Mouse (Mus musculus) liver, postnatal 0 days (tissue): Measurements from ENCODE around the gene Fastkd5. TPM values are rescaled to one million over a fixed set of nuclear protein-coding genes. Genes with fewer than 3 reads are reported as not detected.
A peak's percentile ranks its signal among the peaks of the same experiment; 100 is the strongest.
"Not testable (repeated sequence)": the region's sequence is repeated elsewhere in the genome, so short reads cannot be mapped to it uniquely, and the experiment has no call there.

Experiments
- ATAC-seq: fragments of 200-750 bp; cut with Nextera tagmentation; 2 replicates; pipeline ENCODE4 v1.8.0; 2017; ENCODE audit warnings: mild to moderate bottlenecking, moderate library complexity
- DNase-seq: peaks from one replicate; pipeline ENCODE4 v3.0.0-alpha.2; 2016
- H3K27ac ChIP-seq: fragments of 300-500 bp; sonication (generic); 2 replicates; pipeline ENCODE4 v1.5.1; 2014; ENCODE audit warnings: antibody characterized with exemption, moderate library complexity, mild to moderate bottlenecking, low read depth
- H3K27me3 ChIP-seq: fragments of 300-500 bp; sonication (generic); 2 replicates; pipeline ENCODE4 v1.6.1; 2014; ENCODE audit warnings: low read length, control low read depth, mixed read lengths; ENCODE audit not compliant: insufficient read depth
- H3K36me3 ChIP-seq: fragments of 300-500 bp; sonication (generic); replicated peaks from 2 replicates; pipeline ENCODE4 v1.6.1; 2014; ENCODE audit warnings: mild to moderate bottlenecking, control low read depth, low read length, moderate library complexity, mixed read lengths; ENCODE audit not compliant: insufficient read depth
- H3K4me1 ChIP-seq: fragments of 300-500 bp; sonication (generic); 2 replicates; pipeline ENCODE4 v1.6.1; 2014; ENCODE audit warnings: antibody characterized with exemption, mild to moderate bottlenecking, control low read depth; ENCODE audit not compliant: insufficient read depth
- H3K4me2 ChIP-seq: fragments of 300-500 bp; sonication (generic); 2 replicates; pipeline ENCODE4 v1.6.1; 2014; ENCODE audit warnings: low read depth, mild to moderate bottlenecking, low read length, moderate library complexity, mixed read lengths
- H3K4me3 ChIP-seq: fragments of 300-500 bp; sonication (generic); 2 replicates; pipeline ENCODE4 v1.5.1; 2014; ENCODE audit warnings: low read depth, low read length
- H3K9ac ChIP-seq: fragments of 300-500 bp; sonication (generic); replicated peaks from 2 replicates; pipeline ENCODE4 v1.6.1; 2014; ENCODE audit warnings: mild to moderate bottlenecking, moderate library complexity
- H3K9me3 ChIP-seq: fragments of 300-500 bp; sonication (generic); 2 replicates; pipeline ENCODE4 v1.6.1; 2016; ENCODE audit warnings: mild to moderate bottlenecking, control low read depth, low read length, mixed read lengths
- CTCF ChIP-seq: sonication (generic); IDR thresholded peaks from 2 replicates; pipeline ENCODE4 v1.5.1; 2016; ENCODE audit warnings: antibody characterized with exemption, low read depth
- EP300 ChIP-seq: IDR thresholded peaks from 2 replicates; pipeline ENCODE4 v1.6.1; 2016; ENCODE audit warnings: antibody characterized with exemption, low read depth, mild to moderate bottlenecking
- WGBS: fragments of 180-500 bp; shearing (Covaris S2); extraction: QIAGEN DNeasy Blood & Tissue Kit; methylation state at CpG from one replicate; pipeline ENCODE4 v1.1.7; 2014; ENCODE audit not compliant: insufficient replicate concordance; 5-methylcytosine and 5-hydroxymethylcytosine counted together
- polyA plus RNA-seq: library from polyadenylated mRNA; unstranded; fragments of >200 nt; fragmentation: Nextera tagmentation; extraction: Ambion mirVana; gene quantifications from 2 replicates; pipeline ENCODE4 v1.2.1, GENCODE M21; 2015

The Fastkd5 gene
- polyA plus RNA-seq, 1 experiment from 2014 or later, result 7.2 TPM

GRCm38 (mm10) chr2:130577632-130578031 lies 52.2 kb downstream of the Fastkd5 start:
- Histone ChIP-seq H3K27me3 (peaks cover 73% of the 10 kb centered on the region), H3K9me3 (no peaks in the 10 kb centered on the region), H3K4me2 (peak overlapping the region; percentile 27), H3K9ac (no peak overlapping the region), H3K4me1 (peaks cover 11% of the 10 kb centered on the region; the same call in 1 of the 2 replicates), H3K4me3 (no peak overlapping the region), H3K27ac (no peak overlapping the region), H3K36me3 (no peaks in the 10 kb centered on the region)
- ATAC-seq, result peak; percentile 93
- TF ChIP-seq EP300 (no peak), CTCF (no peak)
- DNase-seq, result peak; percentile 73
- 5% methylated on average over 12 of the region's 12 CpGs for WGBS

- H3K4me3 ChIP-seq, result peak overlapping the region; percentile 32
- no peaks in the 10 kb centered on the region for H3K9me3 ChIP-seq
- DNase-seq, result no peak
- ATAC-seq, result no peak
- peak overlapping the region; percentile 57 for H3K4me2 ChIP-seq
- no peaks in the 10 kb centered on the region for H3K36me3 ChIP-seq
- H3K27me3 ChIP-seq, result peaks cover 67% of the 10 kb centered on the region
- TF ChIP-seq EP300 (no peak), CTCF (no peak)
- H3K9ac ChIP-seq, result no peak overlapping the region; the same call in 1 of the 2 replicates
- no peak overlapping the region for H3K27ac ChIP-seq
- peaks cover 11% of the 10 kb centered on the region; the same call in 1 of the 2 replicates for H3K4me1 ChIP-seq
- 8% methylated on average over 9 of the region's 9 CpGs for WGBS
Observed at GRCm38 (mm10) chr2:130577021-130577420, 52.8 kb downstream of the Fastkd5 start.

- not testable (repeated sequence) for H3K27ac ChIP-seq, H3K36me3 ChIP-seq, DNase-seq, H3K9me3 ChIP-seq, ATAC-seq, H3K9ac ChIP-seq
- peaks cover 11% of the 10 kb centered on the region; the same call in 1 of the 2 replicates for H3K4me1 ChIP-seq
- peak overlapping the region; percentile 32 for H3K4me3 ChIP-seq
- peaks cover 62% of the 10 kb centered on the region for H3K27me3 ChIP-seq
- peak overlapping the region; percentile 57 for H3K4me2 ChIP-seq
- WGBS, result 6% methylated on average over 24 of the region's 32 CpGs
Observed at GRCm38 (mm10) chr2:130576564-130576963, 53.3 kb downstream of the Fastkd5 start.

- TF ChIP-seq EP300, result no peak
- TF ChIP-seq CTCF, result no peak
- Histone ChIP-seq H3K27ac (no peak within 1 kb of the TSS), H3K9ac (no peak within 1 kb of the TSS; the same call in 1 of the 2 replicates), H3K27me3 (peaks cover 55% of the 10 kb centered on the region), H3K4me2 (peak within 1 kb of the TSS; percentile 57), H3K9me3 (no peaks in the 10 kb centered on the region), H3K4me3 (peak within 1 kb of the TSS; percentile 32), H3K36me3 (no peaks in the 10 kb centered on the region), H3K4me1 (peaks cover 11% of the 10 kb centered on the region; the same call in 1 of the 2 replicates)
- ATAC-seq (no peak), DNase-seq (no peak)
- WGBS, result 55% methylated on average over 9 of the region's 9 CpGs
Observed at GRCm38 (mm10) chr2:130575873-130576272, 54.0 kb downstream of the Fastkd5 start, which contains the start of gene Oxt. Gene Oxt, plus strand, starts transcription at chr2:130576173.

GRCm38 (mm10) chr2:130574960-130575359 lies 54.9 kb downstream of the Fastkd5 start:
- H3K4me2 ChIP-seq, result no peak overlapping the region
- no peak for DNase-seq
- H3K4me1 ChIP-seq, result peaks cover 5% of the 10 kb centered on the region; the same call in 1 of the 2 replicates
- H3K36me3 ChIP-seq, result no peaks in the 10 kb centered on the region
- no peak overlapping the region for H3K4me3 ChIP-seq
- H3K9me3 ChIP-seq, result no peaks in the 10 kb centered on the region
- H3K9ac ChIP-seq, result no peak overlapping the region
- WGBS, result 74% methylated on average over 5 of the region's 5 CpGs
- no peak overlapping the region for H3K27ac ChIP-seq
- ATAC-seq, result no peak
- no peak for TF ChIP-seq EP300
- TF ChIP-seq CTCF, result peak; percentile 24; the same call in 1 of the 2 replicates
- H3K27me3 ChIP-seq, result peaks cover 46% of the 10 kb centered on the region

GRCm38 (mm10) chr2:130569926-130570325 lies 59.9 kb downstream of the Fastkd5 start:
- H3K9ac ChIP-seq, result no peak overlapping the region
- H3K27me3 ChIP-seq, result no peaks in the 10 kb centered on the region
- no peaks in the 10 kb centered on the region for H3K9me3 ChIP-seq
- DNase-seq, result no peak
- no peak for ATAC-seq
- no peak overlapping the region for H3K4me3 ChIP-seq
- TF ChIP-seq EP300 (no peak), CTCF (no peak)
- H3K36me3 ChIP-seq, result peaks cover 7% of the 10 kb centered on the region
- H3K4me1 ChIP-seq, result peaks cover under 1% of the 10 kb centered on the region; the same call in 1 of the 2 replicates
- no peak overlapping the region for H3K27ac ChIP-seq
- no peak overlapping the region for H3K4me2 ChIP-seq
